Mouse (Mus musculus) cerebellum, adult 11 months (tissue): ENCODE data around the gene Junb.

Source experiments
- DNase-seq: peaks from one replicate; pipeline ENCODE4 v3.0.0; 2022

The Junb gene

GRCm38 (mm10) chr8:84970135-84970790, 8.3 kb downstream of the Junb start:
- DNase-seq, result no peak

GRCm38 (mm10) chr8:84969241-84970134, 9.0 kb downstream of the Junb start, which contains the start of the genes Gm49661, Prdx2 and Rnaseh2a:
TSS of gene Gm49661 (minus strand) at chr8:84969433.
TSS of gene Prdx2 (plus strand) at chr8:84969587.
TSS of gene Rnaseh2a (minus strand) at chr8:84969767.
- peak; percentile 71 for DNase-seq

- no peak for DNase-seq
Measured at GRCm38 (mm10) chr8:84968650-84969049, 9.9 kb downstream of the Junb start.

- no peak for DNase-seq
Measured at GRCm38 (mm10) chr8:84967532-84968304, 10.8 kb downstream of the Junb start.

GRCm38 (mm10) chr8:84966603-84967002, 11.9 kb downstream of the Junb start:
- no peak for DNase-seq

GRCm38 (mm10) chr8:84965731-84966291, 12.7 kb downstream of the Junb start:
- peak; percentile 91 for DNase-seq

GRCm38 (mm10) chr8:84963952-84964351, 14.6 kb downstream of the Junb start:
- no peak for DNase-seq

- no peak for DNase-seq
Measured at GRCm38 (mm10) chr8:84959811-84960210, 18.7 kb downstream of the Junb start.

- peak; percentile 73 for DNase-seq
Measured at GRCm38 (mm10) chr8:84956768-84957167, 21.8 kb downstream of the Junb start.

GRCm38 (mm10) chr8:84952612-84953255, 25.8 kb downstream of the Junb start:
- no peak for DNase-seq

GRCm38 (mm10) chr8:84949753-84950152, 28.8 kb downstream of the Junb start:
- no peak for DNase-seq

GRCm38 (mm10) chr8:84947241-84947545, 31.3 kb downstream of the Junb start:
- DNase-seq, result no peak

- DNase-seq, result peak; percentile 69
Measured at GRCm38 (mm10) chr8:84946528-84947240, 31.8 kb downstream of the Junb start, which contains the start of gene Rtbdn. TSS of gene Rtbdn (plus strand) at chr8:84946991.

GRCm38 (mm10) chr8:84945633-84946527, 32.6 kb downstream of the Junb start:
- DNase-seq, result peak; percentile 72

- no peak for DNase-seq
Measured at GRCm38 (mm10) chr8:84945235-84945632, 33.3 kb downstream of the Junb start.

- DNase-seq, result peak; percentile 80
Measured at GRCm38 (mm10) chr8:84944478-84945160, 33.9 kb downstream of the Junb start.

- no peak for DNase-seq
Measured at GRCm38 (mm10) chr8:84943699-84944098, 34.8 kb downstream of the Junb start.

GRCm38 (mm10) chr8:84937620-84938485, 40.7 kb downstream of the Junb start:
- DNase-seq, result no peak
